Mouse (Mus musculus): ENCODE results near the gene Kcna4. TPM values are rescaled to one million over a fixed set of nuclear protein-coding genes. Genes with fewer than 3 reads are reported as not detected.

Gene Kcna4
- total RNA-seq, 1 experiment from 2014 or later = not detected

Other genes starting within 250 kb of the Kcna4 start
- gene Fshb, start 231.0 kb upstream of the Kcna4 start, total RNA-seq (2017) = not detected in 2 replicates

Measured in neutrophil, adult 5-6 weeks (primary cell).